Mouse (Mus musculus) brain, embryonic 14.5 days (tissue): ENCODE data around the gene Rnf43.

ENCODE experiments used
- CTCF ChIP-seq: fragments of 200-500 bp; IDR thresholded peaks from 2 replicates; pipeline ENCODE4 v1.5.1; 2012; ENCODE audit warnings: inconsistent platforms, mild to moderate bottlenecking, moderate library complexity, borderline replicate concordance; ENCODE audit not compliant: insufficient read depth, insufficient read length; ENCODE audit errors: extremely low read depth
- POLR2A ChIP-seq: fragments of 200-500 bp; IDR thresholded peaks from 2 replicates; pipeline ENCODE4 v1.6.1; 2012; ENCODE audit warnings: mild to moderate bottlenecking, inconsistent platforms, borderline replicate concordance; ENCODE audit not compliant: poor library complexity, insufficient read depth, insufficient read length, severe bottlenecking; ENCODE audit errors: extremely low read depth

DNA sequence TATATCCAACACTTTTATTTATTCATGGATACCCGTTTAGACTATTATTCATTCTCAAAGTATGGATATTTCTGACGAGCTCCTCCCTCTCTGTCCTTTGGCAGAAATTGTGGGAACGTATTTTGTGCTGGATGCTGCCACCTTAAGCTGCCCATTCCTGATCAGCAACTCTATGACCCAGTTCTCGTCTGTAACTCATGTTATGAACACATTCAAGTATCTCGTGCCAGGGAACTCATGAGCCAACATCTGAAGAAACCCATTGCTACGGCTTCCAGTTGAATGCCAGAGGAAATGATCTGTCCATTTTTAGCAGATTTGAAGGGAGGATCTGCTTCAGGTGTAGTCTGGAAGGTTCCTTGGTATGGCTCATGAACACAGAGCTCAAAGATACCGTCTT, 48.5 kb upstream of the Rnf43 start:
- TF ChIP-seq CTCF: no peak
- TF ChIP-seq POLR2A: no peak
